Mouse (Mus musculus) liver, embryonic 14.5 days (tissue): ENCODE measurements around the gene Dnmt3a. TPM values are rescaled to one million over a fixed set of nuclear protein-coding genes. Genes with fewer than 3 reads are reported as not detected.

ENCODE experiments used
- ATAC-seq: fragments of 200-750 bp; cut with Nextera tagmentation; 2 replicates; pipeline ENCODE4 v1.8.0; 2017; ENCODE audit warnings: moderate number of reproducible peaks, mild to moderate bottlenecking, moderate library complexity; ENCODE audit not compliant: insufficient read depth
- DNase-seq, 3 experiments: peaks; one replicate each; pipeline ENCODE4 v3.0.0-alpha.2; 2012 to 2013; ENCODE audit warnings: low read depth in 3 of 3, low spot score in 3 of 3
- H3K27ac ChIP-seq: fragments of 300-500 bp; sonication (generic); 2 replicates; pipeline ENCODE4 v1.5.1; 2014; ENCODE audit warnings: moderate library complexity, mild to moderate bottlenecking, control low read depth, inconsistent platforms
- H3K27me3 ChIP-seq: fragments of 300-500 bp; sonication (generic); 2 replicates; pipeline ENCODE4 v1.6.1; 2014; ENCODE audit warnings: mild to moderate bottlenecking, low read length, moderate library complexity; ENCODE audit not compliant: control insufficient read depth, insufficient read depth
- H3K36me3 ChIP-seq: fragments of 300-500 bp; sonication (generic); replicated peaks from 2 replicates; pipeline ENCODE4 v1.6.1; 2014; ENCODE audit warnings: low read depth; ENCODE audit not compliant: control insufficient read depth, insufficient read depth
- H3K4me1 ChIP-seq, 2 experiments: fragments of 200-500 bp in 1 of 2; fragments of 300-500 bp in 1 of 2; sonication (generic) in 1 of 2; replicated peaks; 2 replicates each; pipeline ENCODE4 v1.6.1; 2012 to 2014; ENCODE audit warnings: antibody characterized with exemption in 1 of 2, inconsistent platforms in 1 of 2, low read length in 1 of 2; ENCODE audit not compliant: control insufficient read depth in 2 of 2, insufficient read depth in 2 of 2
- H3K4me2 ChIP-seq: fragments of 300-500 bp; sonication (generic); 2 replicates; pipeline ENCODE4 v1.6.1; 2014; ENCODE audit warnings: low read depth, mild to moderate bottlenecking, control low read depth, moderate library complexity
- H3K4me3 ChIP-seq, 2 experiments: fragments of 200-500 bp in 1 of 2; fragments of 300-500 bp in 1 of 2; sonication (generic) in 1 of 2; 2 replicates each; pipeline ENCODE4 v1.5.1; 2012 to 2014; ENCODE audit warnings: low read depth in 2 of 2, low read length in 2 of 2, mild to moderate bottlenecking in 2 of 2, control low read depth in 1 of 2, inconsistent platforms in 1 of 2, moderate library complexity in 1 of 2; ENCODE audit not compliant: insufficient read depth in 1 of 2
- H3K9ac ChIP-seq: fragments of 300-500 bp; sonication (generic); replicated peaks from 2 replicates; pipeline ENCODE4 v1.6.1; 2014; ENCODE audit warnings: mild to moderate bottlenecking, control low read depth, moderate library complexity
- H3K9me3 ChIP-seq: fragments of 300-500 bp; sonication (generic); 2 replicates; pipeline ENCODE4 v1.6.1; 2016; ENCODE audit warnings: low read length, mixed read lengths; ENCODE audit not compliant: control insufficient read depth
- CTCF ChIP-seq: IDR thresholded peaks from 2 replicates; pipeline ENCODE4 v1.5.1; 2016; ENCODE audit warnings: antibody characterized with exemption, low read depth, control low read depth
- EP300 ChIP-seq: IDR thresholded peaks from 2 replicates; pipeline ENCODE4 v1.6.1; 2016; ENCODE audit warnings: antibody characterized with exemption, low read depth
- WGBS: fragments of 180-500 bp; shearing (Covaris S2); extraction: QIAGEN DNeasy Blood & Tissue Kit; methylation state at CpG from one replicate; pipeline ENCODE4 v1.1.7; 2014; ENCODE audit not compliant: insufficient replicate concordance; 5-methylcytosine and 5-hydroxymethylcytosine counted together
- polyA plus RNA-seq, 2 experiments: library from polyadenylated mRNA; depleted of rRNA in 1 of 2; stranded (reverse) in 1 of 2; unstranded in 1 of 2; fragments of >200 nt; fragmentation: Nextera tagmentation in 1 of 2; extraction: Ambion mirVana in 1 of 2; gene quantifications; 2 replicates each; pipeline versions ENCODE4 v1.2.1 to v1.2.3; 2012 to 2014

The Dnmt3a gene
- polyA plus RNA-seq, 2 experiments = 5.3 to 12.8 TPM

- ATAC-seq (no peak), DNase-seq (no peak)
- Histone ChIP-seq H3K9ac (no peak overlapping the region), H3K36me3 (no peaks in the 10 kb centered on the region), H3K9me3 (no peaks in the 10 kb centered on the region), H3K27ac (no peak overlapping the region), H3K27me3 (no peaks in the 10 kb centered on the region), H3K4me2 (no peak overlapping the region), H3K4me3 (no peak overlapping the region), H3K4me1 (no peaks in the 10 kb centered on the region; a peak in 1 of 4 replicates)
- TF ChIP-seq EP300 (no peak), CTCF (no peak)
- WGBS = 85% methylated on average over 1 of the region's 1 CpGs
These were observed 33.9 kb downstream of the Dnmt3a start for GRCm38 (mm10) chr12:3839662-3840061.

GRCm38 (mm10) chr12:3841121-3841520 is 35.3 kb downstream of the Dnmt3a start:
- Histone ChIP-seq H3K36me3 (no peaks in the 10 kb centered on the region), H3K27ac (no peak overlapping the region), H3K4me3 (no peak overlapping the region), H3K4me1 (no peaks in the 10 kb centered on the region), H3K4me2 (no peak overlapping the region), H3K9me3 (no peaks in the 10 kb centered on the region), H3K27me3 (no peaks in the 10 kb centered on the region), H3K9ac (no peak overlapping the region)
- ATAC-seq = no peak
- TF ChIP-seq EP300 (no peak), CTCF (no peak)
- no peak for DNase-seq
- 52% methylated on average over 4 of the region's 4 CpGs for WGBS

GRCm38 (mm10) chr12:3842843-3843242 is 37.0 kb downstream of the Dnmt3a start:
- H3K27ac ChIP-seq = no peak overlapping the region
- H3K9ac ChIP-seq = no peak overlapping the region

GRCm38 (mm10) chr12:3843371-3843861 is 37.6 kb downstream of the Dnmt3a start:
- WGBS = 44% methylated on average over 7 of the region's 7 CpGs
- no peaks in the 10 kb centered on the region for H3K27me3 ChIP-seq
- H3K4me3 ChIP-seq = no peak overlapping the region
- H3K4me1 ChIP-seq = no peaks in the 10 kb centered on the region
- no peaks in the 10 kb centered on the region for H3K36me3 ChIP-seq
- no peak overlapping the region for H3K27ac ChIP-seq
- no peak for ATAC-seq
- TF ChIP-seq CTCF (no peak), EP300 (no peak)
- H3K9me3 ChIP-seq = no peaks in the 10 kb centered on the region
- H3K4me2 ChIP-seq = no peak overlapping the region
- H3K9ac ChIP-seq = no peak overlapping the region
- no peak for DNase-seq

More at GRCm38 (mm10) chr12:3842843-3843242, 37.0 kb downstream of the Dnmt3a start:
- no peaks in the 10 kb centered on the region for H3K9me3 ChIP-seq
- no peaks in the 10 kb centered on the region for H3K27me3 ChIP-seq
- H3K4me2 ChIP-seq = no peak overlapping the region
- TF ChIP-seq CTCF = no peak
- no peak for TF ChIP-seq EP300
- no peaks in the 10 kb centered on the region for H3K4me1 ChIP-seq
- DNase-seq (no peak), ATAC-seq (no peak)
- 52% methylated on average over 6 of the region's 6 CpGs for WGBS
- H3K36me3 ChIP-seq = no peaks in the 10 kb centered on the region
- H3K4me3 ChIP-seq = no peak overlapping the region

GRCm38 (mm10) chr12:3843918-3844317 is 38.1 kb downstream of the Dnmt3a start:
- Histone ChIP-seq H3K4me3 (no peak overlapping the region), H3K4me1 (no peaks in the 10 kb centered on the region), H3K4me2 (no peak overlapping the region), H3K36me3 (no peaks in the 10 kb centered on the region), H3K27ac (no peak overlapping the region), H3K27me3 (no peaks in the 10 kb centered on the region), H3K9me3 (no peaks in the 10 kb centered on the region), H3K9ac (no peak overlapping the region)
- no peak for TF ChIP-seq CTCF
- DNase-seq (no peak), ATAC-seq (no peak)
- WGBS = 51% methylated on average over 7 of the region's 7 CpGs
